Mouse (Mus musculus): Measurements from ENCODE around the gene Nfyc.

- TF ChIP-seq GATA1 (IDR thresholded peaks at IDR 0.05; ENCODE audit: low read length) (no peak), TAL1 (IDR thresholded peaks at IDR 0.05; ENCODE audit: low read length) (no peak)
These were observed 112.2 kb downstream of the Nfyc start for GRCm38 (mm10) chr4:120719152-120719551.
